Mouse (Mus musculus): ENCODE data around the gene Ddx23. TPM values are rescaled to one million over a fixed set of nuclear protein-coding genes. Genes with fewer than 3 reads are reported as not detected.

Ddx23 gene
- polyA plus RNA-seq, 1 experiment from 2014 or later = 19.7 TPM

DNA sequence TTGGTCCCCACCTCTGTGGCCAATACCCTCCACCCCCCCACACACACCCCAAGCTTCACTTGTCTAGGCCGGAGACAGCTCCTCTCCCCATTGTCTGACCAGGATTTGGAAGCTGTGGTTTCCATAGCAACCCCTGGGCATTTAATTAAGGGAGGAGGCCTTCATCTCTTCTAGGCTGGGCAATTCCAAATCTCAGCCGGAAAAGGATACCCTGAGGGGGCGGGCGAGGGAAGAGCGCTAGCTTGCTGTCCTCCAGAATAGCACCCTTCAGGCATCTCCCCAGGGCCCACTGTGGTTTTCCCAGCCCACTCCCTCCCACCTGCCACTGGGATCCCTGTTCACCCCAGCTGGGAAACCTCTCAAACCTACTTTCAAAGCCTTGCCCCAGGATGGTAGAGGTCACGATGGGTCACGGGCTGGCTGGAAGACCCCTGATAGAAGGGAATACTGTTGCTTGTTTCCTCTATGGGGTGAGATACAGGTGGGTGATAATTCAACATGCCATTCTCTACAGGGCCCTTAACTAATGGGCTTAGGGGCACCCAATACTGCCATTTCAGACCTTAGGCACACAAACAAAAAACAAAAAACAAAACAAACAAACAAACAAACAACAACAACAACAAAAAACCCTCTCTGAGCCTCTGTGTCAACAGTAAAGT lies 28.9 kb upstream of the Ddx23 start:
- no peak overlapping the region for H3K9ac ChIP-seq (ENCODE audit: low read depth, low read length)
- H3K27me3 ChIP-seq (replicated peaks; ENCODE audit: control insufficient read depth, insufficient read depth, low read length) = no peaks in the 10 kb centered on the region
- peaks cover 13% of the 10 kb centered on the region for H3K4me1 ChIP-seq (ENCODE audit: control insufficient read depth, insufficient read depth, low read depth, low read length)
- H3K9me3 ChIP-seq (ENCODE audit: control insufficient read depth, low read length) = no peaks in the 10 kb centered on the region
- 9% methylated on average over 7 of the region's 7 CpGs for WGBS
- no peak overlapping the region for H3K4me3 ChIP-seq (ENCODE audit: low read length)
- ATAC-seq = peak; percentile 68
- peak overlapping the region; percentile 14; the same call in 1 of the 2 replicates for H3K4me2 ChIP-seq (ENCODE audit: low read length)
- no peaks in the 10 kb centered on the region for H3K36me3 ChIP-seq (ENCODE audit: control insufficient read depth, insufficient read depth, low read length)
- H3K27ac ChIP-seq (ENCODE audit: low read depth, low read length) = no peak overlapping the region

DNA sequence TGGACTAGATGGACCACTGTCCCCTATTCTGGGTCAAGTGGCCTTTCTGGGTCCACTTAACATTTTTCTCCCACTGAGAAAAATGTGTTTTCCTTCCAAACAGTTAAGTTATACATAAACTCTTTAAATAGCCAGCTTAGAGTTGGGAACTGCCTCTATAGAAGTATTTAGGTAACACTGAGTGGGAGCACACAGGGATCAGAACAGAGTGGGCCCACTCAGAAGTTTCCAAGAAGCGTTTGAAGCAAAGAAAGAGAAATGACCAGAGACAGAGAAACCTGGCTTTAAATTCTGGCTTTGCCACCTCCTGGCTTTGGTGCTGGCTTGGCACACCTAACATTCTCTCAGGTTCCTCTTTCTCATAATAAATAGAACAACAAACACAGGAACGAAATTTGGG lies 27.0 kb upstream of the Ddx23 start:
- Histone ChIP-seq H3K27ac (ENCODE audit: low read depth, low read length) (no peak overlapping the region), H3K27me3 (replicated peaks; ENCODE audit: control insufficient read depth, insufficient read depth, low read length) (no peaks in the 10 kb centered on the region), H3K9me3 (ENCODE audit: control insufficient read depth, low read length) (no peaks in the 10 kb centered on the region), H3K36me3 (ENCODE audit: control insufficient read depth, insufficient read depth, low read length) (no peaks in the 10 kb centered on the region), H3K4me3 (ENCODE audit: low read length) (no peak overlapping the region), H3K4me1 (ENCODE audit: control insufficient read depth, insufficient read depth, low read depth, low read length) (peaks cover 13% of the 10 kb centered on the region), H3K4me2 (ENCODE audit: low read length) (no peak overlapping the region), H3K9ac (ENCODE audit: low read depth, low read length) (no peak overlapping the region)
- 82% methylated on average over 2 of the region's 2 CpGs for WGBS
- ATAC-seq = no peak

DNA sequence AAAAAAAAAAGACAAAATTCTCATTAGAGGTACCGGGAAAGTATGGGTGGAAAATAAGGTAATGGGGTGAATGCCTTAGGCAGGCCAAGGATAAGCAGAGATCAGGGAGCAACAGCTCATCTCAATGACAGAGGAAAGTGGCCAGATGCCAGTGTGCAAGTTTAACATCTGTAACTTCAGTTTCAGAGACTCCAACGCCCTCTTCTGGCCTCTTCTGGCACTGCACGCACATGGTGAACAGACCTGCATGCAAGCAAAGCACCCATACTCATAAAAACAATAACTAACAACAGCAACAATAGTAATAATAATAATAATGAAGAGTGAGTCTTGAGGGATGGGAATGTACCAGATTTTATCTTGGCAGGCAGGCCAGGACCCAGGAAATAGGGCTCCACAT lies 23.2 kb upstream of the Ddx23 start:
- H3K9ac ChIP-seq (ENCODE audit: low read depth, low read length) = no peak overlapping the region
- no peaks in the 10 kb centered on the region for H3K27me3 ChIP-seq (replicated peaks; ENCODE audit: control insufficient read depth, insufficient read depth, low read length)
- H3K4me3 ChIP-seq (ENCODE audit: low read length) = no peak overlapping the region
- no peak for ATAC-seq
- H3K36me3 ChIP-seq (ENCODE audit: control insufficient read depth, insufficient read depth, low read length) = no peaks in the 10 kb centered on the region
- H3K4me1 ChIP-seq (ENCODE audit: control insufficient read depth, insufficient read depth, low read depth, low read length) = peaks cover under 1% of the 10 kb centered on the region; the same call in 1 of the 2 replicates
- no peaks in the 10 kb centered on the region for H3K9me3 ChIP-seq (ENCODE audit: control insufficient read depth, low read length)
- WGBS = 72% methylated on average over 3 of the region's 3 CpGs
- no peak overlapping the region for H3K27ac ChIP-seq (ENCODE audit: low read depth, low read length)
- H3K4me2 ChIP-seq (ENCODE audit: low read length) = no peak overlapping the region

DNA sequence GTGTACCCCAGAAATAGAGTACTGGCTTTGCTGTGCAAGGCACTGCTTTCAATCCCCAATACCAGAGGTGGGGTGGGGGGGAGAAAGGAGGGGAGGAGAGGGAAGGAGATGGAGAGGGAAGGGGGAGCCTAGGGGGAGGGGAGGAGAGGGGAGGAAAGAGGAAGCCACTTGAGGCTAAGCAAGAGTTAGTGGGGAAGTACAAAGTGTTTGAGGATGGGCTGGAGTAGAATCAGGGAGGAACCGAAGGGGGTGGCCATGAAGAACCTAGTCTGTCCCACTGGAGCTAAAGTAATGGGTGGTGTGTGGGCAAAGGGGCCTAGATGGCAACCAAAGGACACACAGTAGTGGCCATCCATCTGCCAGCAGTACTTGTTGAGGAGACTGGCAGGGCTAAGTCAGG lies 21.1 kb upstream of the Ddx23 start:
- no peak overlapping the region for H3K4me2 ChIP-seq (ENCODE audit: low read length)
- H3K27me3 ChIP-seq (replicated peaks; ENCODE audit: control insufficient read depth, insufficient read depth, low read length) = no peaks in the 10 kb centered on the region
- no peaks in the 10 kb centered on the region for H3K4me1 ChIP-seq (ENCODE audit: control insufficient read depth, insufficient read depth, low read depth, low read length)
- H3K27ac ChIP-seq (ENCODE audit: low read depth, low read length) = no peak overlapping the region
- H3K9ac ChIP-seq (ENCODE audit: low read depth, low read length) = no peak overlapping the region
- no peaks in the 10 kb centered on the region for H3K36me3 ChIP-seq (ENCODE audit: control insufficient read depth, insufficient read depth, low read length)
- H3K9me3 ChIP-seq (ENCODE audit: control insufficient read depth, low read length) = no peaks in the 10 kb centered on the region
- no peak for ATAC-seq
- no peak overlapping the region for H3K4me3 ChIP-seq (ENCODE audit: low read length)
- WGBS = 81% methylated on average over 1 of the region's 1 CpGs

DNA sequence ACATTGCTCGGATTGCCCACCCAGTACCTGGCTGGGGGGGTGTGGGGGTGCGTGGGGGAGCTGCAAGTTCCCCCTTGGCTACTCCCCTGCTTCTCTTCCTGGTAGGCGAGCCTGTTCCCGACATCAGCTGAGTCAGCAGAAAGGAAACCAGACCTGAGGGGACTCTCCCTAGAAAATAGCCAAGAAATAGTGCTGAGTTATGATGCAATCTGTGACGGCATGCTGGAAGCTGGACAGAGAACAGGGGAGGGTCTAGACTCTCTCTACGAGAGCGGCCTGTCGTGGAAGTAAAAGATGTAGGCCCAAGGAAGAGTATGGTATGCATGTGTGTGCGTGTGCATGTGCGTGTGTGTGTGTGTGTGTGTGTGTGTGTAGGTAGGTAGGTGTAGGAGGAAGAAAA lies 20.5 kb upstream of the Ddx23 start:
- 70% methylated on average over 10 of the region's 10 CpGs for WGBS
- H3K9ac ChIP-seq (ENCODE audit: low read depth, low read length) = no peak overlapping the region
- H3K4me1 ChIP-seq (ENCODE audit: control insufficient read depth, insufficient read depth, low read depth, low read length) = no peaks in the 10 kb centered on the region
- no peaks in the 10 kb centered on the region for H3K9me3 ChIP-seq (ENCODE audit: control insufficient read depth, low read length)
- no peak overlapping the region for H3K4me2 ChIP-seq (ENCODE audit: low read length)
- no peak overlapping the region for H3K27ac ChIP-seq (ENCODE audit: low read depth, low read length)
- no peak for ATAC-seq
- H3K4me3 ChIP-seq (ENCODE audit: low read length) = no peak overlapping the region
- H3K27me3 ChIP-seq (replicated peaks; ENCODE audit: control insufficient read depth, insufficient read depth, low read length) = no peaks in the 10 kb centered on the region
- H3K36me3 ChIP-seq (ENCODE audit: control insufficient read depth, insufficient read depth, low read length) = no peaks in the 10 kb centered on the region

DNA sequence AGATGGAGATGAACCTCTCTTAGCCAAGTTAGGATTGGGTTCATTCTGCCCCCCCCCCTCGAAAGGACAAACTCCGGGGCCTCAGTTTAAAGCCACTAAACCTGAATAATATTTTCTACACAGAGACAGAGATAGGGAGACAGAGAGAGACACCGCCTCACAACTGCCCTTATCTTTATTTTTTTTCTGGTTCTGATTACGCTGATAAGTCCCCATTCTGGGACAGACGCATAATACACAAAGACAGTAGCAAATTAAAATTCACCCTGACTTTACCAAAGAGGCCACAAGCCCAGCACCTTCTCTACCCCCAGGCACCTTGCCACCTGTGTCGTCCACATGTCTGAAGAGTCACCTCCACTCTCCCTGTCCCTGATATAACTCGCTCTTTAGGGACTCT lies 18.9 kb upstream of the Ddx23 start:
- Histone ChIP-seq H3K27ac (ENCODE audit: low read depth, low read length) (no peak overlapping the region), H3K4me2 (ENCODE audit: low read length) (no peak overlapping the region), H3K4me3 (ENCODE audit: low read length) (no peak overlapping the region), H3K9me3 (ENCODE audit: control insufficient read depth, low read length) (no peaks in the 10 kb centered on the region), H3K9ac (ENCODE audit: low read depth, low read length) (no peak overlapping the region), H3K27me3 (replicated peaks; ENCODE audit: control insufficient read depth, insufficient read depth, low read length) (no peaks in the 10 kb centered on the region), H3K36me3 (ENCODE audit: control insufficient read depth, insufficient read depth, low read length) (no peaks in the 10 kb centered on the region), H3K4me1 (ENCODE audit: control insufficient read depth, insufficient read depth, low read depth, low read length) (peaks cover 3% of the 10 kb centered on the region)
- 87% methylated on average over 7 of the region's 7 CpGs for WGBS
- no peak for ATAC-seq

DNA sequence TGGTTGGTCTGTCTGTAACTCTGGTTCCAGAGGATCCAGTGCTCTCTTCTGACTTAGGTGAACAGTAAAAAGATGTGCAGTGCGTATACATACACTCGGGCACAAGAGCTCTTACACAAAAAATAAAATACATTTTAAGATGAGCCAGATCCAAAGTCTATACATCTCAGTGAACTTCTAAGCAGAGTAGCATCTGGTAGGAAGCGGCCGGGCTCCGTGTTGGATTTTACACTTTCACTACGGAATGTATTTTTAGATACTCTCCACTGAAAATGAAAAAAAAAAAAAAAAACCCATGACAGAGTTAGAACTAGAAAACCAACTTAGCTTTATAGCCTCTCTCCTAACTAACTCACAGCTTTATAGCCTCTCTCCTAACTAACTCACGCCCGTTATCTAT lies 18.0 kb upstream of the Ddx23 start:
- no peak overlapping the region for H3K4me2 ChIP-seq (ENCODE audit: low read length)
- peaks cover 12% of the 10 kb centered on the region for H3K4me1 ChIP-seq (ENCODE audit: control insufficient read depth, insufficient read depth, low read depth, low read length)
- H3K27ac ChIP-seq (ENCODE audit: low read depth, low read length) = no peak overlapping the region
- no peak overlapping the region for H3K9ac ChIP-seq (ENCODE audit: low read depth, low read length)
- 94% methylated on average over 8 of the region's 8 CpGs for WGBS
- no peak for ATAC-seq
- H3K9me3 ChIP-seq (ENCODE audit: control insufficient read depth, low read length) = no peaks in the 10 kb centered on the region
- no peak overlapping the region for H3K4me3 ChIP-seq (ENCODE audit: low read length)
- H3K36me3 ChIP-seq (ENCODE audit: control insufficient read depth, insufficient read depth, low read length) = no peaks in the 10 kb centered on the region
- no peaks in the 10 kb centered on the region for H3K27me3 ChIP-seq (replicated peaks; ENCODE audit: control insufficient read depth, insufficient read depth, low read length)

DNA sequence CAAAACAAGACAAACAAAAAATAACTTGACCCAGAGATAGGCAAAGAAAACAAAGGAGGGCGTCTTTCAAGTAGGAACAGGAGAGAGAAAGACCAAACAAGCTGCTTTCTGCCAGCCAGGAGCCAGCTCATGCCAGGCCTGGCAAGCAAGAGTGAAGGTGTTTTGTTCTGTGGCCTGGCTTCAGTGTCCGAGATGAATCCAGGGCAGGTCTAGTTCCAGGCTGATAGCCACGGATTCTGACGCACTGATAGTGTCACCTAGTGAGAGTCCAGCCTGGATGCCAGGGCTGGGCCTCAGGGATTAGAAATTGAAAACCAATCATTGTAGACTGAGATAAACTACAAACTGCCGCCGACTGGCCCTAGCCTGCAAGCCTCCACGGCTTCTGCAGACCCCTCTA lies 15.3 kb upstream of the Ddx23 start:
- Histone ChIP-seq H3K36me3 (ENCODE audit: control insufficient read depth, insufficient read depth, low read length) (no peaks in the 10 kb centered on the region), H3K4me3 (ENCODE audit: low read length) (no peak overlapping the region), H3K9me3 (ENCODE audit: control insufficient read depth, low read length) (no peaks in the 10 kb centered on the region), H3K27ac (ENCODE audit: low read depth, low read length) (no peak overlapping the region), H3K4me1 (ENCODE audit: control insufficient read depth, insufficient read depth, low read depth, low read length) (peaks cover 32% of the 10 kb centered on the region), H3K4me2 (ENCODE audit: low read length) (no peak overlapping the region; the same call in 1 of the 2 replicates), H3K27me3 (replicated peaks; ENCODE audit: control insufficient read depth, insufficient read depth, low read length) (no peaks in the 10 kb centered on the region), H3K9ac (ENCODE audit: low read depth, low read length) (no peak overlapping the region)
- ATAC-seq = no peak
- 76% methylated on average over 7 of the region's 7 CpGs for WGBS

DNA sequence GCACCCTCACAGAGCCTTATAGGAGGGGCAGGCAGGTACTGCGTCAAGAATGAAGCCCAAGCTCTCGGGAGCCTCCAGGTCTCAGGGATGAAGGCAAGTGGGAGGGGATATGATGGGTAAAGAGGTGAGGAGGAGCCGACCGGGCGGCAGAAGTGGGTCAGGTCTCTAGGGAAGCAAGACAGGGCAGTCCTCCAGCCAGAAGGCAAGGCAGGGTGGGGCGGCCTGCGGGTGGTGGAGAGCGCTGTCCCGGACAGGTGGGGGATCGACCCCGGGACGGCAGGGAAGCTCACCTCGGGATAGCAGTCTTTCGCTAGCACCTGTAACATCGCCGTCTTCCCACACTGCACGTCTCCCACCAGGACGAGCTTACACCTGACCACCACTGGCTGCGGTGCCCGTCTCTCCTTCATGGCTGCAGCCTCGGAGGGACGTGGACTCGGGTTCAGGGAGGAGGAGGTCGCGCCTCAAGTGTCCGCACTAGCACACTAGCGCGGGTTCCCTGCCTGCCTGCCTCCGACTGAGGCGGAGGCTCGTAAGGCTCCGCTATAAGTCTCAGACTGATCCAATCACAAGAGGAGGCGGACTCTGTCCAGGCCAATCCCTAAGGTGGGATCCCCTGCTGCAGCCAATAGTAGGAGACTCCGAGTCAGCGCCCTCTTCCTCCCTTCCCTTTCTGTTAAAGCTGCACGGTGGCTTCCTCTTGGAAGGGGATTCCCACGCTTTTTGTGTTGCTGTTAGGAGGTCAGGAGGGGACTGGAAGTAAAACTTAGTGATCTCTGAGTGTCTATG lies 14.4 kb upstream of the Ddx23 start, which contains the start of gene Rnd1:
Rnd1 (minus strand) TSS at position 522 of the 789 bp plus-strand sequence.
- Histone ChIP-seq H3K4me3 (ENCODE audit: low read length) (peak within 1 kb of the TSS; percentile 54), H3K27me3 (replicated peaks; ENCODE audit: control insufficient read depth, insufficient read depth, low read length) (no peaks in the 10 kb centered on the region), H3K9me3 (ENCODE audit: control insufficient read depth, low read length) (no peaks in the 10 kb centered on the region), H3K4me2 (ENCODE audit: low read length) (peak within 1 kb of the TSS; percentile 85), H3K36me3 (ENCODE audit: control insufficient read depth, insufficient read depth, low read length) (no peaks in the 10 kb centered on the region), H3K9ac (ENCODE audit: low read depth, low read length) (peak within 1 kb of the TSS; percentile 63), H3K27ac (ENCODE audit: low read depth, low read length) (no peak within 1 kb of the TSS), H3K4me1 (ENCODE audit: control insufficient read depth, insufficient read depth, low read depth, low read length) (peaks cover 32% of the 10 kb centered on the region)
- peak; percentile 96 for ATAC-seq
- WGBS = 1% methylated on average over 37 of the region's 37 CpGs

Measured in hindbrain, embryonic 16.5 days (tissue).